Mouse (Mus musculus): ENCODE measurements around the gene Kif23. TPM values are rescaled to one million over a fixed set of nuclear protein-coding genes. Genes with fewer than 3 reads are reported as not detected.

Gene Kif23
- polyA plus RNA-seq, 1 experiment = 1.4 TPM

DNA sequence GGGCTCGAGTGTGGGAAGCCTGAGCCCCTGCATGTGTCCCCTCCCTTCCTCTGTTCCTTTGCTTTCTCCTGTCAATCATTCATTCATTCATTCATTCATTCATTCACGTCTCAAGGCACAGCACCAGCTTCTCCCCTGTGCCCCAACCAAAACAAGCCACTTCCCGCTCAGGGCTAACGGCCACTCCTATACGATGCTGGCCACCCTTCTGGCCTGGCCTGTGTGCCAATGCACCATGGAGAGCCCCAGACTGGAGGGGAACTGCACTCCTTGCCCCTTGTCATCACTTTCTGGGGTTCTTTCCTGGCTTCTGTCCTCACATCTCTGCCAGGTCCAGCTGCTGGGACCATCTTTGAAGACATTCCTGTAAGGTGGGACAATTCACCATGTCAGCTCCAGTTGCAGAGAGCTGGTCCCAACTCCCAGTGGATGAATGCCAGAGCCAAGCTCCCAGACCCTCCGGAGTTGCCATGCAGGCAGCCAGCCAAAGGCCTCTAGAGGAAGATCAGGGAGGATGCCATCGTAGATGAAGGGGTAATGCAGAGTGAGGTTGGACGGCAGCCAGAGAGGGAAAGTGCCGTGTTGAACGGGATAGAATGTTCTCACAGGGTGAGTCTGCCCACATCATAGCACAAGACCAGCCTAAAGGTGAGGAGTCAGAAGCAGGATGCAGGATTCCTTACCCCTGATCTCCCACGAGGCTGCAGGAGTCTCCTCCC, 58.8 kb downstream of the Kif23 start:
- TF ChIP-seq CTCF (conservative IDR thresholded peaks at IDR 0.05; ENCODE audit: insufficient read depth, insufficient read length, low read depth, low read length) = no peak
- TF ChIP-seq POLR2A (IDR thresholded peaks at IDR 0.05; ENCODE audit: low read depth, low read length) = no peak
- Histone ChIP-seq H3K4me1 (ENCODE audit: control insufficient read depth, insufficient read depth, low read length) (no peaks in the 10 kb centered on the region), H3K36me3 (ENCODE audit: control insufficient read depth, insufficient read depth, low read length) (no peaks in the 10 kb centered on the region), H3K27ac (ENCODE audit: insufficient read depth, low read depth, low read length) (no peak overlapping the region), H3K4me3 (ENCODE audit: insufficient read depth, low read depth, low read length) (no peak overlapping the region), H3K27me3 (replicated peaks; ENCODE audit: control insufficient read depth, insufficient read depth, low read length) (no peaks in the 10 kb centered on the region)
- no peak for DNase-seq
- WGBS = 64% methylated on average over 11 of the region's 11 CpGs

DNA sequence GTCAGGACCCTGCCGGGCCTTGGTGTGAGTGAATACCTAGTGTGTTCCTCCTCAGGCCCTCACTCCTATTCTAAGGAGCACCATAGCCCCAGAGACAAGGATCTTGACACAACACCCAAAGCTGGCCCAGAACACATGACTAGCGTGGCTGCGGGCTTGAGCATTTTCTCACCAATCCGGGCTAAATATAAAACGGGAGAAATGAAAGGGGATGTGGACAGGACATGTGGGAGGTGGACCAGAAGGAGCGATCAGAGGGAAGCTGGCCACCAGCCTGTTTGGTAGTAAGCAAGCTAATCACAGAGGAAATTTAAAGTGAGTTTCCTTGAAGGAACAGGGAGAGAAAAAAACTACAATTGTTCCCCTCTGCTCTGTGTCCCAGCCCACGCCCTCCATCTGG, 60.6 kb downstream of the Kif23 start:
- 74% methylated on average over 7 of the region's 7 CpGs for WGBS
- Histone ChIP-seq H3K36me3 (ENCODE audit: control insufficient read depth, insufficient read depth, low read length) (no peaks in the 10 kb centered on the region), H3K4me3 (ENCODE audit: insufficient read depth, low read depth, low read length) (no peak overlapping the region), H3K27ac (ENCODE audit: insufficient read depth, low read depth, low read length) (no peak overlapping the region), H3K4me1 (ENCODE audit: control insufficient read depth, insufficient read depth, low read length) (no peaks in the 10 kb centered on the region), H3K27me3 (replicated peaks; ENCODE audit: control insufficient read depth, insufficient read depth, low read length) (no peaks in the 10 kb centered on the region)
- no peak for TF ChIP-seq POLR2A (IDR thresholded peaks at IDR 0.05; ENCODE audit: low read depth, low read length)
- TF ChIP-seq CTCF (conservative IDR thresholded peaks at IDR 0.05; ENCODE audit: insufficient read depth, insufficient read length, low read depth, low read length) = no peak
- DNase-seq = no peak

DNA sequence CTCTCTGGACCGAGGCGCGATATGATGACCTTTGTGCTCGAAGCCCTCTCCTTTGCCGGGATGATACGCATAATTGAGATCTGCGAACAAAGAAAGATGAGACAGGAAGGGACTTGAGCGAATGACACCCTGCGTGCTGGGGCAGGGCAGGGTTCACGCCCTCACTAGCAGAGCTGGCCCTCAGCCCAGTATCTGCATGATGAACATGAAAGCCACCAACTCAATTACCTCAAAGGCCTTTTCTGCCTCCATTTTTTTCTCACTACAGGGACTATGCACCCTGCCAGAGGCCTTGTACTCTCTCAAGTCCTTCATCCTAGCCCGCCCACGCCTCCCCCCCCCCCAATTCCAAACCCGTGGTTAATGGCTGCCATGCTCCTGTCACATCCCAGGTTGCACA, 61.6 kb downstream of the Kif23 start:
- Histone ChIP-seq H3K4me3 (ENCODE audit: insufficient read depth, low read depth, low read length) (no peak overlapping the region), H3K27ac (ENCODE audit: insufficient read depth, low read depth, low read length) (no peak overlapping the region), H3K4me1 (ENCODE audit: control insufficient read depth, insufficient read depth, low read length) (no peaks in the 10 kb centered on the region), H3K27me3 (replicated peaks; ENCODE audit: control insufficient read depth, insufficient read depth, low read length) (no peaks in the 10 kb centered on the region), H3K36me3 (ENCODE audit: control insufficient read depth, insufficient read depth, low read length) (no peaks in the 10 kb centered on the region)
- DNase-seq = peak; percentile 35
- 37% methylated on average over 13 of the region's 13 CpGs for WGBS
- no peak for TF ChIP-seq POLR2A (IDR thresholded peaks at IDR 0.05; ENCODE audit: low read depth, low read length)
- no peak for TF ChIP-seq CTCF (conservative IDR thresholded peaks at IDR 0.05; ENCODE audit: insufficient read depth, insufficient read length, low read depth, low read length)

DNA sequence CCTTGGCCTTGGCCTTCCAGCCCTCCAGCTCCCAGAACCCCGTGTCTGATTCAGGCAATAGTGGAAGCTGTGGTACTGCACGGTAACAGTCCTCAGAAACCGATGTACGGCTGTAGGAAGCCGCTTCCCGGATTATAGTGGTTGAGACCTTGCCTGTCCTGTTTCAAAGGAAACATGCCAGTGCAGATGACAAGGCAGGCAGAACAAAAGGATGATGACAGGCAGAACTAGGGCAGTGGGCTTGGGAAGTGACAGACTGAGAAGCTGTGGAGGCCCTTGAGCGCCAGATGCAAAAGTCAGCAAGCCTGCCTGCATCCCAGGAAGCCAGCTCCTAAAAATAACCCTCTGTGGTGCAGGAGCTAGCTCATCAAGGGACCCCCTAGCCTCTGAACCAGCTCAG, 62.2 kb downstream of the Kif23 start:
- Histone ChIP-seq H3K27ac (ENCODE audit: insufficient read depth, low read depth, low read length) (no peak overlapping the region), H3K4me1 (ENCODE audit: control insufficient read depth, insufficient read depth, low read length) (no peaks in the 10 kb centered on the region), H3K36me3 (ENCODE audit: control insufficient read depth, insufficient read depth, low read length) (no peaks in the 10 kb centered on the region), H3K27me3 (replicated peaks; ENCODE audit: control insufficient read depth, insufficient read depth, low read length) (no peaks in the 10 kb centered on the region), H3K4me3 (ENCODE audit: insufficient read depth, low read depth, low read length) (no peak overlapping the region)
- TF ChIP-seq CTCF (conservative IDR thresholded peaks at IDR 0.05; ENCODE audit: insufficient read depth, insufficient read length, low read depth, low read length) (no peak), POLR2A (IDR thresholded peaks at IDR 0.05; ENCODE audit: low read depth, low read length) (no peak)
- 89% methylated on average over 7 of the region's 7 CpGs for WGBS
- DNase-seq = no peak

DNA sequence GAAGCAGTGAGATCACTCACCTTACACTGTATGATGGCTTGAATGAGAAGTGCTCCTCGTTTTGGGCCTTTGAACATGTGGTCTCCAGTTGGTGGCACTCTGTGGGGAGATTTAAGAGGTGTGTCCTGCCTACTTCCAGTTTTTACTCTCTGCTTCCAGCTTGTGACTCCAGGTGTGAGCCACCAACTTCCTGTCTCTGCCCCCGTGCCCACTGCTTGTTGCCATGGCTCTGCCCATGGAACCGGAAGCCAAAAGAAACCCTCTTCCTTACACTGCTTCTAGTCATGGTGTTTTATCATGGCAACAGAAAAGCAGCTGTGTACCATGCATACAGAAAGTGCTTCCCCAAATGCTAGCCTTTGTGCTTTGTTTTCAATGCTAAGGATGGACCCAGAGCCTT, 64.4 kb downstream of the Kif23 start:
- Histone ChIP-seq H3K36me3 (ENCODE audit: control insufficient read depth, insufficient read depth, low read length) (no peaks in the 10 kb centered on the region), H3K27me3 (replicated peaks; ENCODE audit: control insufficient read depth, insufficient read depth, low read length) (no peaks in the 10 kb centered on the region), H3K4me1 (ENCODE audit: control insufficient read depth, insufficient read depth, low read length) (no peaks in the 10 kb centered on the region), H3K27ac (ENCODE audit: insufficient read depth, low read depth, low read length) (no peak overlapping the region), H3K4me3 (ENCODE audit: insufficient read depth, low read depth, low read length) (no peak overlapping the region)
- no peak for DNase-seq
- no peak for TF ChIP-seq CTCF (conservative IDR thresholded peaks at IDR 0.05; ENCODE audit: insufficient read depth, insufficient read length, low read depth, low read length)
- TF ChIP-seq POLR2A (IDR thresholded peaks at IDR 0.05; ENCODE audit: low read depth, low read length) = no peak
- WGBS = 66% methylated on average over 3 of the region's 3 CpGs

DNA sequence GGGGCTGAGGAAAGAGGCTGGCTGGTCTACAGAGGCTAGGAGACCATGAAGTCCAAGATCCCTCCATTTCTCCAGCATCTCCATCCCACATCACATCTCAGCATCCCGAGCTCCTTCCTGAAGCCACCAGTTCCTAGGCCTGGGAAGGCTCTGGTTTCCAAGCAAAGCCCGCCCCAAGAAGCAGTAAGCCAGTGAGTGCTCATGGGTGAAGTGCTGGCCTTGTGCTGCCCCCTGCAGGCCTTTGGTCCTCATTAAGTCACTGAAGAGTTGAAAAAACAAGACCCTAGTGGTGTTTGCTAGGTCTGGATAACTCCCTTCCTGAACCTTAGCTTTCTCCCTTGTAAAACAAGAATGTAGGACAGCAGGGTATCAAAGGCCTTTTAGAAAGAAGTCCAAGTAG, 67.7 kb downstream of the Kif23 start:
- WGBS = 77% methylated on average over 2 of the region's 2 CpGs
- H3K27ac ChIP-seq (ENCODE audit: insufficient read depth, low read depth, low read length) = no peak overlapping the region
- H3K4me1 ChIP-seq (ENCODE audit: control insufficient read depth, insufficient read depth, low read length) = no peaks in the 10 kb centered on the region
- H3K27me3 ChIP-seq (replicated peaks; ENCODE audit: control insufficient read depth, insufficient read depth, low read length) = no peaks in the 10 kb centered on the region
- DNase-seq = peak; percentile 64
- TF ChIP-seq CTCF (conservative IDR thresholded peaks at IDR 0.05; ENCODE audit: insufficient read depth, insufficient read length, low read depth, low read length) = peak; percentile 59
- TF ChIP-seq POLR2A (IDR thresholded peaks at IDR 0.05; ENCODE audit: low read depth, low read length) = no peak
- H3K36me3 ChIP-seq (ENCODE audit: control insufficient read depth, insufficient read depth, low read length) = no peaks in the 10 kb centered on the region
- H3K4me3 ChIP-seq (ENCODE audit: insufficient read depth, low read depth, low read length) = no peak overlapping the region

DNA sequence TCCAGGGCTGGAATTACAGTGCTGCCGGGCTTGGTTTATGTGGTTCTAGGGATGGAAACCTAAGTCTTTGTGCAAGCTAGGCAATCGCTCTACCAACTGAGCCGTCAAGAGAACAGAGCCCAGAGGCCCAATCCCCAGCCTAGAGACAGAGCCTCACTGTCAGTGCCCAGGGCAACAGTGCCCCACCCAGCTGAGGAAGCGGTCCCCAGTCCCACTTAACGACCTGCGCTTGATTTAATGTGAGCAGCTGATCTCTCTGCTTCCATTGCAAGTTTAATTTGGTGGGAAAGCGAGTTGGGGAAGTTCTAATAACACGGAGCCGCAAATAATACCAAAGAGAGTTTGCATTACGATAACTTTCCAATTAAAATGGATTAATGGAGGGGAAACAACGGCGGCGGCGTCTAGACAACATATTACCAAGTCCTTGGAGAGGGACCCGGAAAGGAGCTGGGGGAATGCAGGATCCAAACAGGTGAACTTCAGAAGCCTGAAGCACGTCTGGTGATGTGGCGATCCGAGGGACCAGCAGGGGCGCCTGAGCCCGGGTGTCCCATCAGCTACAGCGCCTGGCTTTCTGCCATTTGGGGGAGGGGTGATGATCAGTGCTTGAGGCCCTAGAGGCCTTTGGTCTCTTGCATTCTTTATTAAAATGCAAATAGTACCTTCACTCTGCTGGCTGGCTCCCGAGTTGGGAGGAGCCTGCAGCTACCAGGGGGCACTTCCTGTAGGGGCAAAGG, 69.0 kb downstream of the Kif23 start:
- WGBS = 26% methylated on average over 22 of the region's 22 CpGs
- H3K36me3 ChIP-seq (ENCODE audit: control insufficient read depth, insufficient read depth, low read length) = no peaks in the 10 kb centered on the region
- H3K4me3 ChIP-seq (ENCODE audit: insufficient read depth, low read depth, low read length) = no peak overlapping the region
- no peaks in the 10 kb centered on the region for H3K4me1 ChIP-seq (ENCODE audit: control insufficient read depth, insufficient read depth, low read length)
- DNase-seq = peak; percentile 37
- TF ChIP-seq POLR2A (IDR thresholded peaks at IDR 0.05; ENCODE audit: low read depth, low read length) (no peak), CTCF (conservative IDR thresholded peaks at IDR 0.05; ENCODE audit: insufficient read depth, insufficient read length, low read depth, low read length) (no peak)
- no peaks in the 10 kb centered on the region for H3K27me3 ChIP-seq (replicated peaks; ENCODE audit: control insufficient read depth, insufficient read depth, low read length)
- H3K27ac ChIP-seq (ENCODE audit: insufficient read depth, low read depth, low read length) = no peak overlapping the region
